Mouse (Mus musculus): ENCODE data around the gene Galc. TPM values are rescaled to one million over a fixed set of nuclear protein-coding genes. Genes with fewer than 3 reads are reported as not detected.

Gene Galc
- 6.2 and 10.6 TPM in 2 replicates for polyA plus RNA-seq (2012; rRNA removed; ENCODE audit: low replicate concordance)

DNA sequence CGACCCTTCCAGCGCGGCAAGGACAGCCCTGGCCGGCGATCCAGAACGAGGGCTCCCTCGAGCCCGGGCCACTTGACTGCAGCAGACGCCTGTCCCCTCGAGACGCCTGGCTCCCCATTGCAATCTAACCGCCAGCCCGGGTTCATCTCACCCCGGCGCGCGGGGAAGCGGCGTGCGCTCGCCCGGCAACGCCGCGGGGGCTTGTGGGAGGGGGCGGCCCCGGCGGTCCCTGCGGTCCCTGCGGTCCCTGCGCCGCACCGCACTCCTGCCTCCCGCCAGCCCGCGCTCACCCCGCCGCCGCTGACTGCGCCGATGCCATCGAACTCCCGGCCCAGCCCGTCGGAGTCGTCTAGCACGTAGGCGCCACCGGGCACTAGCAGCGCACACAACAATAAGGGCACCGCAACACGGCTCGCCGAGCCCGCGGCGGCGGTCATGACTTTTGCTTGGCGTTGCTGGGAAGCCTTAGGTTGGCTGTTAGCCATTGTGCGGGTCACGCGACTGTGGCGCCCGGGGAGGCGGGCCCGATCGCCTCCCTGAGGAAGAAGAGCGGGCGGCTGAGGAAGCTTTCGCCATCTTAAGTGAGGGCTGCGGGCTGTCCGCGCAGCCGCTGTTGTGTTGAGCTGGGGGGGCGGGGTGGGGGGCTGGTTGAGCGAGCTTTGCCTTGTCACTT lies at the start of gene Galc:
Gene Galc, minus strand, starts transcription at position 615 of the 673 bp plus-strand sequence.

DNA sequence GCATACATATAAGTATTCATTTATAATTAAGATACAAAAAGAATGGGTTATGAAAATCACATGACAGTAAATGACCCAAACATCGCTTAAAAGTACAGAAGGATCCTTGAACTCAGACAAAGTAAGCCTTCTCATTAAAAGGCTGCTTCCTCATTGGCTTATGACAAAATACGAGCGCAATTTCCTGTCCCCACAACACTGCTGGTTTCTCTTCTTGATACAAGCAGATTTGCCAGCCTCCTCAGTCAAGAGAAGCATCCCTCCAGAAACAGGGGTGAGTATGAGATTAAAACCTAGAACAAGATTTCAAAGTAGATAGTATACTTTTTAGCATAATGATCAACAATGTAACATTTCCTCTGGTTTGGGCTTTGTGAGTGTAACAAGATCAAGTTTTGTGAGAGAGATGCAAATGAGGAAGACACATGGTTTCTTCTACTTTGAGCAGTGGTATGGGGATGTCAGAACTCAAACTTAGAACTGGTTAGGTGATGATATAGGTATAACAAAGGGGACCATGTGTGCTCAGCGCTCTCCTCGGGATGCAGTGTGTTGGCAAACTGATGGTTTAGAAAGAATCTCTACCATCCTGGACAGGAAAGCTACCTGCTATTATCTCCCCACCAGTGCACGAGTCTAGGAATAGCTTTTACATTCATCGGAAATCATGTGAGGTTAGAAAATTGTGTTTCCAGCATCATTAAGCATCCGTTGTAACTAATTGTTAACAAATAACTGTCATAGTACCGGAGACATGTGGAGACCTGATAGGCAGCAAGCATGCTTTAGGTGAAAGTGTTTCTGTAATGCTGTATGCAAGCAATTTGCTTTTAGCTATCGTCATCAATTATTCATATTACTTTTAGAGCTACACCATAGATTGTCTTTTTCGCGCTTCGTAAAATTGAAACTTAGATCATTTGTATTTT lies 9.4 kb upstream of the Galc start, which contains the start of gene Gpr65:
Gene Gpr65, plus strand, starts transcription at position 195 of the 929 bp plus-strand sequence.

Other genes with a start within 250 kb of the Galc start
- 2.7 and 5.2 TPM in 2 replicates for gene Gpr65, start 9.2 kb upstream of the Galc start, polyA plus RNA-seq (2012; rRNA removed; ENCODE audit: low replicate concordance)

All from mammary gland, adult 2 months (tissue).